Mouse (Mus musculus) adipose tissue, adult 10 weeks (tissue): ENCODE measurements around the gene Ier2. TPM values are rescaled to one million over a fixed set of nuclear protein-coding genes. Genes with fewer than 3 reads are reported as not detected.

Source experiments
- polyA plus RNA-seq: library from polyadenylated mRNA; stranded (reverse); fragments of 350-450 nt; fragmentation: Illumina TruSeq; extraction: RNeasy Lipid Tissue Mini Kit (QIAGEN cat#74804); gene quantifications from one replicate; pipeline ENCODE4 v1.2.3, GENCODE M21; 2014; ENCODE audit warnings: low read depth, low replicate concordance

The Ier2 gene
- 38.2 TPM for polyA plus RNA-seq

GRCm38 (mm10) chr8:84662581-84663065 is at the start of gene Ier2:
Ier2 (minus strand) TSS chr8:84662852.

GRCm38 (mm10) chr8:84700941-84701911 is 38.6 kb upstream of the Ier2 start, which contains the start of gene Lyl1:
Lyl1 (plus strand) TSS chr8:84701457.

GRCm38 (mm10) chr8:84687705-84688100 is 25.1 kb upstream of the Ier2 start, which contains the start of gene Nacc1:
Nacc1 (minus strand) TSS chr8:84687862.

GRCm38 (mm10) chr8:84686191-84687002 is 23.7 kb upstream of the Ier2 start, which contains the start of gene Trmt1:
Trmt1 (plus strand) TSS chr8:84686307.

Other genes starting within 250 kb of the Ier2 start
- 67.1 TPM for gene Trmt1, start 23.5 kb upstream of the Ier2 start, polyA plus RNA-seq
- 48.3 TPM for gene Nacc1, start 25.0 kb upstream of the Ier2 start, polyA plus RNA-seq
- gene Lyl1, start 38.6 kb upstream of the Ier2 start, polyA plus RNA-seq: 6.4 TPM
- gene G430095P16Rik, start 60.2 kb upstream of the Ier2 start, polyA plus RNA-seq: 1.8 TPM
- 69.9 TPM for gene Nfix, start 137.5 kb upstream of the Ier2 start, polyA plus RNA-seq
- gene Dand5, start 160.0 kb upstream of the Ier2 start, polyA plus RNA-seq: 6.5 TPM
- 13.5 TPM for gene Gadd45gip1, start 168.7 kb upstream of the Ier2 start, polyA plus RNA-seq
- gene Rad23a, start 177.8 kb upstream of the Ier2 start, polyA plus RNA-seq: 56.6 TPM
- gene Calr, start 184.1 kb upstream of the Ier2 start, polyA plus RNA-seq: 1,480 TPM
- gene Farsa, start 194.1 kb upstream of the Ier2 start, polyA plus RNA-seq: 31.3 TPM
- gene Syce2, start 209.3 kb upstream of the Ier2 start, polyA plus RNA-seq: 21.8 TPM
- 45.3 TPM for gene Gcdh, start 231.1 kb upstream of the Ier2 start, polyA plus RNA-seq
- gene Klf1, start 239.1 kb upstream of the Ier2 start, polyA plus RNA-seq: 0.34 TPM
- gene Dnase2a, start 245.7 kb upstream of the Ier2 start, polyA plus RNA-seq: 46.1 TPM